Mouse (Mus musculus): ENCODE data around the gene Myd88. TPM values are rescaled to one million over a fixed set of nuclear protein-coding genes. Genes with fewer than 3 reads are reported as not detected.

The Myd88 gene
- polyA plus RNA-seq, 1 experiment from 2014 or later = 25.9 TPM

GRCm38 (mm10) chr9:119361416-119361815, 20.2 kb upstream of the Myd88 start:
- 86% methylated on average over 5 of the region's 5 CpGs for WGBS

GRCm38 (mm10) chr9:119358058-119358429, 16.8 kb upstream of the Myd88 start:
- 0 out of 2 replicates have a peak overlapping the region, but pooled peaks have one; percentile 9 for H3K27ac ChIP-seq
- peak overlapping the region; percentile 68 for H3K4me3 ChIP-seq (replicated peaks)
- peak; percentile 16; the same call in 1 of the 2 replicates for ATAC-seq (replicated peaks; ENCODE audit: low FRiP score)
- H3K4me1 ChIP-seq = peaks cover 11% of the 10 kb centered on the region
- peaks cover 11% of the 10 kb centered on the region; the same call in 1 of the 2 replicates for H3K36me3 ChIP-seq
- no peaks in the 10 kb centered on the region for H3K27me3 ChIP-seq
- H3K4me2 ChIP-seq = peak overlapping the region; percentile 90
- 39% methylated on average over 9 of the region's 9 CpGs for WGBS
- H3K9ac ChIP-seq = peak overlapping the region; percentile 60
- H3K9me3 ChIP-seq (replicated peaks) = no peaks in the 10 kb centered on the region

More at GRCm38 (mm10) chr9:119361416-119361815, 20.2 kb upstream of the Myd88 start:
- H3K9me3 ChIP-seq (replicated peaks) = no peaks in the 10 kb centered on the region
- H3K27me3 ChIP-seq = no peaks in the 10 kb centered on the region
- no peak overlapping the region for H3K4me3 ChIP-seq (replicated peaks)
- no peak overlapping the region for H3K27ac ChIP-seq
- no peak overlapping the region for H3K9ac ChIP-seq
- H3K36me3 ChIP-seq = peaks cover 11% of the 10 kb centered on the region; the same call in 1 of the 2 replicates
- H3K4me1 ChIP-seq = peaks cover 14% of the 10 kb centered on the region; the same call in 1 of the 2 replicates
- ATAC-seq (replicated peaks; ENCODE audit: low FRiP score) = no peak
- no peak overlapping the region for H3K4me2 ChIP-seq

- peak within 1 kb of the TSS; percentile 90 for H3K4me2 ChIP-seq
- no peaks in the 10 kb centered on the region for H3K27me3 ChIP-seq
- peak; percentile 92 for ATAC-seq (replicated peaks; ENCODE audit: low FRiP score)
- WGBS = 2% methylated on average over 65 of the region's 65 CpGs
- H3K27ac ChIP-seq = 0 out of 2 replicates have a peak within 1 kb of the TSS, but pooled peaks have one; percentile 9
- peaks cover 11% of the 10 kb centered on the region; the same call in 1 of the 2 replicates for H3K36me3 ChIP-seq
- H3K9me3 ChIP-seq (replicated peaks) = no peaks in the 10 kb centered on the region
- H3K4me3 ChIP-seq (replicated peaks) = peak within 1 kb of the TSS; percentile 68
- peak within 1 kb of the TSS; percentile 60 for H3K9ac ChIP-seq
- H3K4me1 ChIP-seq = peaks cover 11% of the 10 kb centered on the region
Measured at GRCm38 (mm10) chr9:119357331-119358057, 16.3 kb upstream of the Myd88 start, which contains the start of gene Xylb. Gene Xylb, plus strand, starts transcription at chr9:119357381.

- Histone ChIP-seq H3K9me3 (replicated peaks) (no peaks in the 10 kb centered on the region), H3K9ac (no peak overlapping the region), H3K27me3 (no peaks in the 10 kb centered on the region), H3K4me2 (no peak overlapping the region), H3K36me3 (peaks cover 10% of the 10 kb centered on the region), H3K27ac (no peak overlapping the region), H3K4me1 (peaks cover 16% of the 10 kb centered on the region), H3K4me3 (replicated peaks) (no peak overlapping the region)
- WGBS = 59% methylated on average over 6 of the region's 6 CpGs
- ATAC-seq (replicated peaks; ENCODE audit: low FRiP score) = no peak
Measured at GRCm38 (mm10) chr9:119355943-119356342, 14.7 kb upstream of the Myd88 start.

- Histone ChIP-seq H3K27me3 (no peaks in the 10 kb centered on the region), H3K4me1 (peaks cover 26% of the 10 kb centered on the region), H3K36me3 (peaks cover 21% of the 10 kb centered on the region), H3K9ac (no peak overlapping the region), H3K4me2 (no peak overlapping the region), H3K27ac (no peak overlapping the region), H3K9me3 (replicated peaks) (no peaks in the 10 kb centered on the region), H3K4me3 (replicated peaks) (no peak overlapping the region)
- WGBS = 74% methylated on average over 6 of the region's 6 CpGs
- ATAC-seq (replicated peaks; ENCODE audit: low FRiP score) = no peak
Measured at GRCm38 (mm10) chr9:119353926-119354325, 12.7 kb upstream of the Myd88 start.

GRCm38 (mm10) chr9:119352060-119352459, 10.8 kb upstream of the Myd88 start:
- no peak overlapping the region for H3K4me3 ChIP-seq (replicated peaks)
- H3K27me3 ChIP-seq = no peaks in the 10 kb centered on the region
- peaks cover 20% of the 10 kb centered on the region for H3K4me1 ChIP-seq
- ATAC-seq (replicated peaks; ENCODE audit: low FRiP score) = peak; percentile 79
- WGBS = 32% methylated on average over 4 of the region's 4 CpGs
- H3K4me2 ChIP-seq = no peak overlapping the region
- H3K9me3 ChIP-seq (replicated peaks) = no peaks in the 10 kb centered on the region
- H3K9ac ChIP-seq = no peak overlapping the region
- H3K27ac ChIP-seq = no peak overlapping the region
- H3K36me3 ChIP-seq = peaks cover 37% of the 10 kb centered on the region

GRCm38 (mm10) chr9:119350947-119351705, 9.9 kb upstream of the Myd88 start:
- Histone ChIP-seq H3K27me3 (no peaks in the 10 kb centered on the region), H3K9ac (no peak overlapping the region), H3K27ac (peak overlapping the region; percentile 75), H3K36me3 (peaks cover 47% of the 10 kb centered on the region), H3K4me2 (no peak overlapping the region), H3K4me1 (peaks cover 18% of the 10 kb centered on the region), H3K4me3 (replicated peaks) (no peak overlapping the region), H3K9me3 (replicated peaks) (no peaks in the 10 kb centered on the region)
- 63% methylated on average over 10 of the region's 10 CpGs for WGBS
- peak; percentile 38 for ATAC-seq (replicated peaks; ENCODE audit: low FRiP score)

- no peak overlapping the region for H3K9ac ChIP-seq
- H3K4me3 ChIP-seq (replicated peaks) = no peak overlapping the region
- peaks cover 53% of the 10 kb centered on the region for H3K36me3 ChIP-seq
- H3K9me3 ChIP-seq (replicated peaks) = no peaks in the 10 kb centered on the region
- WGBS = 40% methylated on average over 3 of the region's 3 CpGs
- H3K4me1 ChIP-seq = peaks cover 15% of the 10 kb centered on the region
- no peak overlapping the region for H3K4me2 ChIP-seq
- H3K27ac ChIP-seq = peak overlapping the region; percentile 75
- H3K27me3 ChIP-seq = no peaks in the 10 kb centered on the region
- ATAC-seq (replicated peaks; ENCODE audit: low FRiP score) = no peak; the same call in 1 of the 2 replicates
Measured at GRCm38 (mm10) chr9:119350531-119350930, 9.3 kb upstream of the Myd88 start.

- Histone ChIP-seq H3K4me1 (peaks cover 25% of the 10 kb centered on the region), H3K4me2 (no peak overlapping the region), H3K4me3 (replicated peaks) (no peak overlapping the region), H3K9me3 (replicated peaks) (no peaks in the 10 kb centered on the region), H3K9ac (no peak overlapping the region), H3K36me3 (peaks cover 70% of the 10 kb centered on the region), H3K27ac (no peak overlapping the region), H3K27me3 (no peaks in the 10 kb centered on the region)
- ATAC-seq (replicated peaks; ENCODE audit: low FRiP score) = no peak
- 90% methylated on average over 8 of the region's 8 CpGs for WGBS
Measured at GRCm38 (mm10) chr9:119346376-119346775, 5.2 kb upstream of the Myd88 start.

- no peak overlapping the region for H3K4me3 ChIP-seq (replicated peaks)
- no peaks in the 10 kb centered on the region for H3K27me3 ChIP-seq
- peaks cover 36% of the 10 kb centered on the region for H3K4me1 ChIP-seq
- no peak overlapping the region for H3K27ac ChIP-seq
- 83% methylated on average over 7 of the region's 7 CpGs for WGBS
- ATAC-seq (replicated peaks; ENCODE audit: low FRiP score) = no peak
- H3K4me2 ChIP-seq = peak overlapping the region; percentile 81
- no peaks in the 10 kb centered on the region for H3K9me3 ChIP-seq (replicated peaks)
- peaks cover 44% of the 10 kb centered on the region for H3K36me3 ChIP-seq
- H3K9ac ChIP-seq = no peak overlapping the region
Measured at GRCm38 (mm10) chr9:119342728-119343127, 1.5 kb upstream of the Myd88 start.

GRCm38 (mm10) chr9:119340212-119340580, 1.0 kb downstream of the Myd88 start:
- peak overlapping the region; percentile 85 for H3K4me3 ChIP-seq (replicated peaks)
- 4% methylated on average over 8 of the region's 8 CpGs for WGBS
- H3K36me3 ChIP-seq = peaks cover 28% of the 10 kb centered on the region
- ATAC-seq (replicated peaks; ENCODE audit: low FRiP score) = no peak
- H3K27ac ChIP-seq = peak overlapping the region; percentile 96
- peak overlapping the region; percentile 69 for H3K9ac ChIP-seq
- H3K4me1 ChIP-seq = peaks cover 38% of the 10 kb centered on the region
- H3K4me2 ChIP-seq = peak overlapping the region; percentile 81
- no peaks in the 10 kb centered on the region for H3K27me3 ChIP-seq
- H3K9me3 ChIP-seq (replicated peaks) = no peaks in the 10 kb centered on the region

All from kidney, embryonic 15.5 days (tissue).